Mouse (Mus musculus): ENCODE data around the gene Cirbp. TPM values are rescaled to one million over a fixed set of nuclear protein-coding genes. Genes with fewer than 3 reads are reported as not detected.

Gene Cirbp
- 29.2 and 50.2 TPM in 2 replicates for polyA plus RNA-seq (2011; ENCODE audit: insufficient read length, low read depth, missing spikeins)

- TF ChIP-seq POLR2A (IDR thresholded peaks at IDR 0.05; ENCODE audit: low read depth, low read length): no peak
- no peak for TF ChIP-seq CTCF (IDR thresholded peaks at IDR 0.05; ENCODE audit: borderline replicate concordance, insufficient read depth, low read length)
- Histone ChIP-seq H3K4me1 (ENCODE audit: control insufficient read depth, insufficient read depth, low read length) (peaks cover 25% of the 10 kb centered on the region), H3K27ac (ENCODE audit: insufficient read depth, low read length) (peak within 1 kb of the TSS; percentile 97), H3K4me3 (ENCODE audit: insufficient read depth, low read length) (peak within 1 kb of the TSS; percentile 21)
Observed at GRCm38 (mm10) chr10:80165392-80166128, at the start of gene Cirbp. Cirbp (plus strand) TSS chr10:80165985.

- Histone ChIP-seq H3K4me3 (ENCODE audit: insufficient read depth, low read length) (peak overlapping the region; percentile 72), H3K27ac (ENCODE audit: insufficient read depth, low read length) (no peak overlapping the region), H3K4me1 (ENCODE audit: control insufficient read depth, insufficient read depth, low read length) (peaks cover 5% of the 10 kb centered on the region; the same call in 1 of the 2 replicates)
- TF ChIP-seq POLR2A (IDR thresholded peaks at IDR 0.05; ENCODE audit: low read depth, low read length) (no peak), CTCF (IDR thresholded peaks at IDR 0.05; ENCODE audit: borderline replicate concordance, insufficient read depth, low read length) (no peak)
Observed at GRCm38 (mm10) chr10:80116563-80116926, 49.2 kb upstream of the Cirbp start.

- TF ChIP-seq CTCF (IDR thresholded peaks at IDR 0.05; ENCODE audit: borderline replicate concordance, insufficient read depth, low read length): no peak
- TF ChIP-seq POLR2A (IDR thresholded peaks at IDR 0.05; ENCODE audit: low read depth, low read length): no peak
- Histone ChIP-seq H3K4me1 (ENCODE audit: control insufficient read depth, insufficient read depth, low read length) (peaks cover 5% of the 10 kb centered on the region; the same call in 1 of the 2 replicates), H3K27ac (ENCODE audit: insufficient read depth, low read length) (no peak overlapping the region)
Observed at GRCm38 (mm10) chr10:80116927-80117691, 48.7 kb upstream of the Cirbp start.

GRCm38 (mm10) chr10:80117736-80118135 is 48.0 kb upstream of the Cirbp start:
- TF ChIP-seq CTCF (IDR thresholded peaks at IDR 0.05; ENCODE audit: borderline replicate concordance, insufficient read depth, low read length) (no peak), POLR2A (IDR thresholded peaks at IDR 0.05; ENCODE audit: low read depth, low read length) (no peak)
- H3K4me3 ChIP-seq (ENCODE audit: insufficient read depth, low read length): peak overlapping the region; percentile 72
- no peak overlapping the region for H3K27ac ChIP-seq (ENCODE audit: insufficient read depth, low read length)
- peaks cover 5% of the 10 kb centered on the region; the same call in 1 of the 2 replicates for H3K4me1 ChIP-seq (ENCODE audit: control insufficient read depth, insufficient read depth, low read length)

More at GRCm38 (mm10) chr10:80116927-80117691, 48.7 kb upstream of the Cirbp start:
- peak overlapping the region; percentile 72 for H3K4me3 ChIP-seq (ENCODE audit: insufficient read depth, low read length)

GRCm38 (mm10) chr10:80118552-80118951 is 47.2 kb upstream of the Cirbp start:
- TF ChIP-seq POLR2A (IDR thresholded peaks at IDR 0.05; ENCODE audit: low read depth, low read length): no peak
- no peak for TF ChIP-seq CTCF (IDR thresholded peaks at IDR 0.05; ENCODE audit: borderline replicate concordance, insufficient read depth, low read length)
- Histone ChIP-seq H3K27ac (ENCODE audit: insufficient read depth, low read length) (no peak overlapping the region), H3K4me3 (ENCODE audit: insufficient read depth, low read length) (no peak overlapping the region), H3K4me1 (ENCODE audit: control insufficient read depth, insufficient read depth, low read length) (peaks cover 5% of the 10 kb centered on the region; the same call in 1 of the 2 replicates)

- peaks cover 5% of the 10 kb centered on the region; the same call in 1 of the 2 replicates for H3K4me1 ChIP-seq (ENCODE audit: control insufficient read depth, insufficient read depth, low read length)
- H3K27ac ChIP-seq (ENCODE audit: insufficient read depth, low read length): no peak overlapping the region
- no peak for TF ChIP-seq CTCF (IDR thresholded peaks at IDR 0.05; ENCODE audit: borderline replicate concordance, insufficient read depth, low read length)
- TF ChIP-seq POLR2A (IDR thresholded peaks at IDR 0.05; ENCODE audit: low read depth, low read length): no peak
- H3K4me3 ChIP-seq (ENCODE audit: insufficient read depth, low read length): no peak overlapping the region
Observed at GRCm38 (mm10) chr10:80120146-80120545, 45.6 kb upstream of the Cirbp start.

GRCm38 (mm10) chr10:80121639-80122038 is 44.1 kb upstream of the Cirbp start:
- Histone ChIP-seq H3K4me3 (ENCODE audit: insufficient read depth, low read length) (no peak overlapping the region), H3K27ac (ENCODE audit: insufficient read depth, low read length) (no peak overlapping the region), H3K4me1 (ENCODE audit: control insufficient read depth, insufficient read depth, low read length) (peaks cover 5% of the 10 kb centered on the region; the same call in 1 of the 2 replicates)
- no peak for TF ChIP-seq POLR2A (IDR thresholded peaks at IDR 0.05; ENCODE audit: low read depth, low read length)
- no peak for TF ChIP-seq CTCF (IDR thresholded peaks at IDR 0.05; ENCODE audit: borderline replicate concordance, insufficient read depth, low read length)

- H3K4me3 ChIP-seq (ENCODE audit: insufficient read depth, low read length): no peak overlapping the region
- H3K27ac ChIP-seq (ENCODE audit: insufficient read depth, low read length): no peak overlapping the region
- TF ChIP-seq CTCF (IDR thresholded peaks at IDR 0.05; ENCODE audit: borderline replicate concordance, insufficient read depth, low read length) (no peak), POLR2A (IDR thresholded peaks at IDR 0.05; ENCODE audit: low read depth, low read length) (no peak)
- H3K4me1 ChIP-seq (ENCODE audit: control insufficient read depth, insufficient read depth, low read length): no peaks in the 10 kb centered on the region
Observed at GRCm38 (mm10) chr10:80123932-80124562, 41.7 kb upstream of the Cirbp start.

GRCm38 (mm10) chr10:80127920-80128319 is 37.9 kb upstream of the Cirbp start:
- no peak overlapping the region for H3K4me3 ChIP-seq (ENCODE audit: insufficient read depth, low read length)

More at GRCm38 (mm10) chr10:80127920-80128319, 37.9 kb upstream of the Cirbp start:
- H3K4me1 ChIP-seq (ENCODE audit: control insufficient read depth, insufficient read depth, low read length): no peaks in the 10 kb centered on the region
- TF ChIP-seq CTCF (IDR thresholded peaks at IDR 0.05; ENCODE audit: borderline replicate concordance, insufficient read depth, low read length): no peak
- no peak for TF ChIP-seq POLR2A (IDR thresholded peaks at IDR 0.05; ENCODE audit: low read depth, low read length)
- H3K27ac ChIP-seq (ENCODE audit: insufficient read depth, low read length): no peak overlapping the region
